Mouse (Mus musculus): ENCODE data around the gene Cebpe.

Gene Cebpe

GRCm38 (mm10) chr14:54682396-54682795 lies 29.6 kb downstream of the Cebpe start:
- no peak for DNase-seq (ENCODE audit: extremely low spot score, low read depth, low spot score)

- DNase-seq (ENCODE audit: extremely low spot score, low read depth, low spot score) = no peak
Observed at GRCm38 (mm10) chr14:54678657-54679304, 33.2 kb downstream of the Cebpe start.

- no peak for DNase-seq (ENCODE audit: extremely low spot score, low read depth, low spot score)
Observed at GRCm38 (mm10) chr14:54676290-54676689, 35.7 kb downstream of the Cebpe start.

GRCm38 (mm10) chr14:54674317-54674716 lies 37.7 kb downstream of the Cebpe start:
- no peak for DNase-seq (ENCODE audit: extremely low spot score, low read depth, low spot score)

- DNase-seq (ENCODE audit: extremely low spot score, low read depth, low spot score) = no peak
Observed at GRCm38 (mm10) chr14:54669381-54669780, 42.6 kb downstream of the Cebpe start.

DNA sequence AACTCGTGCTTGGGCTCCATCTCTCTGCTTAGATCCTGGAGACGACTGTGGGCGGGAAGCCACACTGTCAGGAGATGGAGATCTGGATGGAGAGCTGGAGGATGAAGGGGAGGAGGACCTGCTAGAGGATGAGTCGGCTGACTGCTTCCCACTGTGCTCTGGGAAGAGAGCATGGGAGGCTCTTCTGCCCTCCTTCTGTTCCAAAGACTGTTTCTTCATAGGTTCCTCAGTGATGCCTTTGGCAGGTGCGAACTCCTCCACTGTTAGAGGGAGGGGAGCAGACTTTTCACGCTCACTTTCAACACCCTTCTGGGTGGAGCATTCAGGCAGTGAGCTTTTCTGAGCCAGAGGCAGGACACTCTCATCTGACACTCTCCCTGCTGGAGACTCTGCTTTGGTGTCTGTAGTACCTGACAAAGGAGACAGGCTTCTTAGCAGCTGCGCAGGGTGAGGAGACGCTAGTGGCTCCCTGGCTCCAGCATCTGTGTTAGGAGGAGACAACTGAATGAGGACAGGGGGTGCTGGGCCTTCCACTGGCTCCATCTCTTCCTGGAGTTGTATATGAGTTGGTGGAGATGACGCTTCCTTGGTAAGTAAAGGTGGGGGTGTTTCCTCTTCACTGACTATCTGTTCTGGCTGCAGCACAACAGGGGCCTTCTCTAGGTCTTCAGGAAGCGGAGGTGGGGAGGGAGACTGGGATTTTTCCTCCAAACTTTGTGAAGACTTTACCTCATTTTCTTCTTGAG lies 47.3 kb downstream of the Cebpe start:
- DNase-seq (ENCODE audit: extremely low spot score, low read depth, low spot score) = no peak
